Comparison of ENCODE assay signal across 7 mouse cellular contexts in the genomic region with DNA sequence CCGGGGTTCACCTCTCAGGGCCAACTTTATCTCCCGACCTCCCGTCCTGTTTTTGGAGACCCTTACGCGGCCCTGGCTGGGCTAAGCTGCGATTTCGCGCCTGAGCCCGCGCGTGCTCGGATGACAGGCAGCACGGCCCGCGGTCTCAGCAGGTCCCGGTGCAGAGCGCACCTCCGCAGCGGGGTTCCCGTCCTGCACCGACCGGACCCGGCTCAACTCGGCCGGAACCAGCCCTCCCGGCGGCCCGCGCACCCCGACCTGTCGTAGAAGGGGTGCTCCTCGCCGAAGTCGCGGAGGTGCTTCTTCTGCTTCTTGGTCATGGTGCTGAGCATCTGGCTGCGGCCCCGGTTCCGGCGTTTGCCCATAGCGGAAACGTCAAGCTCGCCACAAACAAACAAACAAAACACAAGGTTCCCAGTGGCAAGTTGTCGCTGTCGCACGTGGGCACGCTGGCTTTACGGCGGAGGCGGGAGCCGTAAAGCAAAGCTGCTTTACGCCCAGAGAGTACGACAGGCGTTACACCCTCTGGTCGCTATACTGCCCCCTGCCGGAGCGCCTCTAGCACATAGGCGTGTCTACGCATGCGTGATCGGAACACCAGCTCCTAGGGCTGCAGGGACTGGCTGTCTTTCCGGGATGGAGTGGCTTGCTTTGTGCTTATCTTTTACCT. TPM values are rescaled to one million over a fixed set of nuclear protein-coding genes. Genes with fewer than 3 reads are reported as not detected.
A peak's percentile ranks its signal among the peaks of the same experiment; 100 is the strongest.
DNase-seq lines count a peak whose midpoint lies in the region; ATAC-seq lines count a peak whose summit lies in the region.

Gene Diexf (minus strand): TSS at position 487 of the 670 bp plus-strand sequence.

- H3K4me3 ChIP-seq in intestine, embryonic 16.5 days (ENCODE audit: low read length) = peak within 1 kb of the TSS; percentile 91
- peak within 1 kb of the TSS; percentile 88 for H3K4me3 ChIP-seq in midbrain, embryonic 11.5 days (ENCODE audit: low read depth, low read length)

- peak within 1 kb of the TSS; percentile 81 for H3K27ac ChIP-seq in intestine, embryonic 16.5 days (ENCODE audit: low read length)
- no peak within 1 kb of the TSS for H3K27ac ChIP-seq in midbrain, embryonic 11.5 days (ENCODE audit: low read depth, low read length)

- 0 out of 2 replicates have a peak, but pooled peaks cover 4% of the 10 kb centered on the region for H3K36me3 ChIP-seq in intestine, embryonic 16.5 days (ENCODE audit: control insufficient read depth, insufficient read depth, low read length)
- H3K36me3 ChIP-seq in midbrain, embryonic 11.5 days (ENCODE audit: control insufficient read depth, insufficient read depth, low read length) = peaks cover 7% of the 10 kb centered on the region; the same call in 1 of the 2 replicates

- H3K4me1 ChIP-seq in intestine, embryonic 16.5 days (ENCODE audit: control insufficient read depth, insufficient read depth, low read length) = peaks cover 10% of the 10 kb centered on the region
- H3K4me1 ChIP-seq in midbrain, embryonic 11.5 days (ENCODE audit: control insufficient read depth, insufficient read depth, low read length) = peaks cover 8% of the 10 kb centered on the region; the same call in 1 of the 2 replicates

- peak within 1 kb of the TSS; percentile 87 for H3K9ac ChIP-seq in intestine, embryonic 16.5 days (ENCODE audit: low read depth, low read length)
- H3K9ac ChIP-seq in midbrain, embryonic 11.5 days (ENCODE audit: low read length) = peak within 1 kb of the TSS; percentile 78

- WGBS in intestine, embryonic 16.5 days = under 1% methylated on average over 61 of the region's 61 CpGs
- under 1% methylated on average over 61 of the region's 61 CpGs for WGBS in midbrain, embryonic 11.5 days

- H3K9me3 ChIP-seq in intestine, embryonic 16.5 days (ENCODE audit: control insufficient read depth, low read length) = no peaks in the 10 kb centered on the region
- H3K9me3 ChIP-seq in midbrain, embryonic 11.5 days (ENCODE audit: control insufficient read depth, low read length) = no peaks in the 10 kb centered on the region

- intact Hi-C loops in left cerebral cortex, postnatal 36 days (cut with DNase I) = loop anchor here (1.0 to 10.0 kb wide), 4 partner anchors 43 to 348 kb away; partner anchors contain the start of gene Syt14

- no peaks in the 10 kb centered on the region for H3K27me3 ChIP-seq in intestine, embryonic 16.5 days (replicated peaks; ENCODE audit: control insufficient read depth, insufficient read depth, low read length)
- no peaks in the 10 kb centered on the region for H3K27me3 ChIP-seq in midbrain, embryonic 11.5 days (ENCODE audit: control insufficient read depth, insufficient read depth, low read length)

- DNase-seq in adrenal gland, adult 8-10 months = peak; percentile 92
- DNase-seq in embryo, embryonic 9.5 days (ENCODE audit: extremely low spot score) = peak; percentile 95
- DNase-seq in gastrocnemius, postnatal 4 days (ENCODE audit: low spot score in 2 of 2) = peak; percentile 95 to 98
- peak; percentile 94 to 95 for DNase-seq in left cerebral cortex, postnatal 36 days (ENCODE audit: low spot score in 2 of 2)
- peak; percentile 100 for DNase-seq in midbrain, embryonic 11.5 days (ENCODE audit: low spot score, missing footprints)
- peak; percentile 98 for DNase-seq in skeletal muscle tissue, adult 2 months (ENCODE audit: low read depth, low spot score)

- H3K4me2 ChIP-seq in intestine, embryonic 16.5 days (ENCODE audit: low read depth, low read length) = peak within 1 kb of the TSS; percentile 73
- H3K4me2 ChIP-seq in midbrain, embryonic 11.5 days = peak within 1 kb of the TSS; percentile 50

- peak; percentile 80 for ATAC-seq in intestine, embryonic 16.5 days
- peak; percentile 94 for ATAC-seq in midbrain, embryonic 11.5 days (ENCODE audit: low FRiP score)

RNA-seq across cellular contexts. Expression of gene Diexf, which starts in this region (rescaled TPM):
- 10 to 100 TPM; 16.7 to 24.1 (median 20.8) TPM for total RNA-seq in adrenal gland, adult 8-10 months (2022)
- total RNA-seq in gastrocnemius, postnatal 4 days (2021) = 10 to 100 TPM; 16.6 to 18.1 TPM
- 5.0 and 9.2 TPM in 2 replicates for polyA plus RNA-seq in intestine, embryonic 16.5 days (2015; fragmentation: Nextera tagmentation; extraction: Ambion mirVana)
- total RNA-seq in left cerebral cortex, postnatal 36 days (2021) = 10 to 100 TPM; 14.3 to 20.4 TPM
- 8.5 and 10.7 TPM in 2 replicates for polyA plus RNA-seq in midbrain, embryonic 11.5 days (2014; fragmentation: Nextera tagmentation; extraction: Ambion mirVana)
